Mouse (Mus musculus) urinary bladder, postnatal 4 days (tissue): ENCODE results near the gene Lgals8.
"Not testable (repeated sequence)": the region's sequence is repeated elsewhere in the genome, so short reads cannot be mapped to it uniquely, and the experiment has no call there.

Experiments
- DNase-seq, 2 experiments: peaks; one replicate each; pipeline ENCODE4 v3.0.0; 2021 to 2022; ENCODE audit warnings: low spot score in 2 of 2

Gene Lgals8

GRCm38 (mm10) chr13:12464844-12465243 lies at the start of gene Lgals8:
TSS of gene Lgals8 (minus strand) at chr13:12464944.
- no peak for DNase-seq

DNA sequence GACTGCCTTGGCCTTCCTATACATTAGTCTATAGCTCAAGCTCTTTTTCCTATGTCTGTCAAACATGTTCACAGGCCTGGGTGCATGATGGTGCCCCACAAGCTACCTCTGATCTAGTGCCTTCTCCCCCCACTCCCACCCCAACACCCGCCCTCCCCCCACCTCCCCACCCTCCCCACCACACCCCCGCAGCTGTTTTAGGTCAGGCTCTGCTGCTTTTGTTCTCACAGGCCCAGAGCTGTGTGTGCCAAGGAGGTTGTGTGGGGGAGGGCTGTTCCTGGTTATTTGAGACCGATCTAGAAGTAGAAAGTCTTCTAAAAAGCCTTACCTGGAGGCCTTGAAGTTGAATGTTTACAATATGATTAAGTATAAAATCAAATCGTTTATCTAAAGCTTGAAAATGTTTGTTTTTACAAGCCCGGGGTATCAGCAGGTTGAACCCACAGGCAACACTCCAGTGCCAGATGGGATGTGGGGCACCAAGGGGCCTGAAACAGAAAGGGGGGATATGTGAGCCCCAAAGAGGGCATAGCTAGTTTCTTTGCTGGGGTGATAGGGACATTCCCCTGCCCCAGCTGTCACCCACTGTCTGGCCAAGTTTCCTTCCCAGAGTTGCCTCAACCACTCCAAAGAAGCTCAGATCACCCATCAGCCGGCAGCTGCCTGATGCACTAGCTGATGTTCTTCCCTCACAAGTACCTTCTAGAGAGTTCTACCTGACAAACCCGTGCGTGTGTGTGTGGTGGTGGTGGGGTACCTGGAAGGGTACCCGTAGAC lies 46.6 kb upstream of the Lgals8 start:
- DNase-seq = no peak

GRCm38 (mm10) chr13:12510032-12510431 lies 45.3 kb upstream of the Lgals8 start:
- no peak for DNase-seq

DNA sequence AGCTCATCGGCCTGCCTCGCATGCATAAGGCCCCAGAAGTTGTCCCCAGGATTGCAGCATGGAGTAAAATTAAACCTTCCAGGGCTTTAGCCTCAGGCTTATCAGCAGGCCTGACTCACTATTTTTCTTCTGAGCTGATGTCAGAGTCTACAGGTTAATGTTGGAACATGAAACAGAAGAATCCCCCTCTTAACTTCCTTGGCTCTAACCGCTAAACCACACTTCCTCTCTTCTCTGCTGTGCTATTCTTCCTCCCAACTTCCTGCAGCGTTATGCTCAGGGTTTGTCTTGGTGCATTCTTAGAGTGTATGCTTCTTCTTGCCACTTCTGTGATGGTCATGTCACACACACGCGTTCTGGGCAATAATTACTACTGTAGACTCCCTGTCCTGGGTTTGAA lies 42.7 kb upstream of the Lgals8 start:
- no peak for DNase-seq

DNA sequence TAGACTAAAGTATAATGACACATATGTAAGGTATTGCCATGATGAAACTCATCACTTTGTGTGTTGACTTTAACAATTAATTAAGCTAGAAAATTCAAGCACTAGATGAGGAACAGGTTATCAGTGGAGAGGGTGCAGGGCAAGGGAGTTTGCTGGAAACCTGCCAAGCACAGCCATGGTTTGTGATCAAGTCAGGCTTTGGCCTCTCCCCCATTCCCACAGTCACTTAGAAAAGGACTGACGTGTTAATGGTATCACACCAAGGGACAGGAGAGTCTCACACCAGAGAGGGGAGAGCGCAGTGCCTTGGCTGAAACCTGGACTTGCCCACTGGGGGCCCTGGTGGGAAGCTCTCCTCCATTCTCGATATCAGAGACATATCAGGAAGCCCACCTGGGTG lies 40.6 kb upstream of the Lgals8 start:
- no peak for DNase-seq

- no peak for DNase-seq
These were observed 38.6 kb upstream of the Lgals8 start for GRCm38 (mm10) chr13:12503238-12503751.

DNA sequence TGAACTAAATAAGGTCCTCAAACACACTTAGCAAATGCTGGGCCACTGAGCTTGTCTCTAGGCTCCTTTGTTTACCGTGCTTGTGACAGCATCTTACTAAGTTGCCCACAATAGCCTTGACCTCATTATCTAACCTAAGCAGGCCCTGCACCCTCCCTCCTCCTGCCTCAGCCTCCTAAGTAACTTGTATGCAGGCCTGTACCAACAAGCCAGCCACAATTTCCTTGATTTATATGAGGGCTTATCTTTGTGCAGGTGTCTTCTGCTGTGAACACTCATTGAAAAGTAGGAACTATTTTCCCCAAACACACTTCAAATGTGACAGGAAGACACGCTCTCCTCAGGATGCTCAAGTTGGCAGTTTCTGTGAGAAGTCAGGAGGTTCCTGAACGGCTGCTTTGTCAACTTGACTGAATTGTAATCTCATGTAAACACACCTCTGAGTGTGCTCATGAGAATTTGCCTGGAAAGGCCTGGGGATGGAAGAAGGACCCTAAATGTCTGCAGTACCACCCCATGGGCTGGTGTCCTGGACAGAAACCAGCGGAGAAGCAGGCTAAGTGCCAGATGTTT lies 38.0 kb upstream of the Lgals8 start:
- DNase-seq = no peak

DNA sequence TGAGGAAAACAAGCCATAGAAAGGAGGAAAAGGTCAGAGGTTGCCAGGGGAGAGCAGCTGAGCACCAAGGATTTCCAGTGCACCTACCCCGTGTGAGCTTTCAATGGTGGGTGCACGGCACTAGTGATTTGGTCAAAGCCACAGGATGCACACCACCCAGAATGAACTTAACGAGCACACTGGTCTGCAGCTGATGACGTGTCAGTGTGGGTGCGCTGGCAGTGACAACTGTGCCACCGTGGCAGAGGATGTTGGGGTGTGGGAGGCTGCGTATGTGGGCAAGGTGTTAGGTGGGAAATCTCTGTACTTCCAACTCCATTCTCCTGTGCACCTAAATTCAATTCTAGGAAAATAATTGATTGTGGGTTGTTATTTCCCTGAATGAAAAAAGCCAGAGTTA lies 34.4 kb upstream of the Lgals8 start:
- no peak for DNase-seq

GRCm38 (mm10) chr13:12497809-12498208 lies 33.1 kb upstream of the Lgals8 start:
- no peak for DNase-seq

DNA sequence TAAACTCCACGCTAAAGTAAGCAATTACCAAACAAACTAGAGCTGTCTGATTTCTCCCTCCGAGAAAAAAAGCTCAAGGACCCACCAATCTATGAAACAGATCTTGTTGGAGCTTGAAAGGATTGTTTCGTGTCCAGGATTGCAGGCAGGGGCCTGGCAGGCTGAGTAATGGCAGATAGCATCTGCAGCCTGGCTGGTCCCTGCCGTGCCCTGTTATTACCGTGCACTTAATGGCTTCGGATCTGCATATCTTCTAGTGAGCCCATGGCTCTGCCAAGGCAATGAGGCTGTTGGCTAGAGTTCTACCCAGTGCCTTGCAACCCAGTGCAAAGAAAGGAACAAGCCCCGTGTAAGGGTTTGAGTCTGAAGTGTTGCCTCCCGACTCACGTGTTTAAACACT lies 30.0 kb upstream of the Lgals8 start:
- peak in 1 of 2 experiments; percentile 21 for DNase-seq

DNA sequence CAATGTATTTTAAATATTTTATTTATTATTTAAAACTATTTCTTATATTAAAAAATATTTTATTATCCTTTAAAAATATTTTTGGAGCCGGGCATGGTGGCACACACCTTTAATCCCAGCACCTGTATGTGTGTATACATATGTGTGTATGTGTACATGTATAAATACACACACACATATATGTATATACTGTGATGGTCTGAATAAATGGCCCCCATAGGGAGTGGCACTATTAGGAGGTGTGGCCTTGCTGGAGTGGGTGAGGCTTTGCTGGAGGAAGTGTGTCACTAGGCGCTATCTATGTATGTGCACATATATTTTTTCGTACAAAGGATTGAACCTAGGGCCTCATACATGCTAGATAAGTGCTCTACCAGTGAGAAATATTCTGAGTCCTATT lies 27.8 kb upstream of the Lgals8 start:
- no peak for DNase-seq

DNA sequence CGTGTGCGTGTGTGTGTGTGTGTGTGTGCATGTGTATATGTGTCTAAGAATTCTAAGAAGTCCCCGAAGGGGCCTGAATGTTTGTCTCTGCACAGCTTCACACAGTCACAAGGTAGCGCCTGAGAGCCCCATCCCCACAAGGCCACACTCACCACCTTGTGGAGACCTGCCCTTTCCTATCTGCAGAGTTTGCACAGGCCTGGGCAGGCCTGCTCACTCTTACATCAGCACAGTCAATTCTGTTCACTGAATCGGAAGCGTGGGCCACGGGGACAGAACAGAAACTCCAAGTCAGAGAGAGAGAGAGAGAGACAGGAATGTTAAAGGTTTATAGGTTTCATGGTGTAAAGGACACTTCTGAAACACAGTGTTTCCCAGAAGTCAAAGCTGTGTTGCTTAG lies 20.9 kb upstream of the Lgals8 start:
- peak in 1 of 2 experiments; percentile 38 for DNase-seq

- DNase-seq = no peak
These were observed 20.5 kb upstream of the Lgals8 start for GRCm38 (mm10) chr13:12485197-12485596.

GRCm38 (mm10) chr13:12479802-12480201 lies 15.1 kb upstream of the Lgals8 start:
- no peak for DNase-seq

DNA sequence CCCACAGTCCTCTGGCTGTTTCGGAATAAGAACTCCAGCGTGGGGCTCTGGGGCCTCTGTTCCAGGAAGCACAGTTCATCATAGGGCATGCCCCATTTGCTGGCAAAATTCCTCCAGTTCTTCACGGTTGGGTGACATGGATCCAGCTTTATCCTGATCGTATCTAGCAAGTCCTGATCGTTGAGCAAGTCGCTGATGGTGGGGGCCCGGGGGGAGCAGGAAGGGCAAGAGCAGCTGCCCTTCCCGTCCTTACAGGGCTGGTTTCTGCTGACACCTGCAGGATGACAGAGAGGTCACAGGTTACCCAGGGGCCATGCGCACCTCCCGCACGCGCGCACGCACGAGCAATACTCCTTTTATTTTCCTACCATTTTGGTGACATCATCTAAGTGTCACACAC lies 13.6 kb upstream of the Lgals8 start:
- no peak for DNase-seq

DNA sequence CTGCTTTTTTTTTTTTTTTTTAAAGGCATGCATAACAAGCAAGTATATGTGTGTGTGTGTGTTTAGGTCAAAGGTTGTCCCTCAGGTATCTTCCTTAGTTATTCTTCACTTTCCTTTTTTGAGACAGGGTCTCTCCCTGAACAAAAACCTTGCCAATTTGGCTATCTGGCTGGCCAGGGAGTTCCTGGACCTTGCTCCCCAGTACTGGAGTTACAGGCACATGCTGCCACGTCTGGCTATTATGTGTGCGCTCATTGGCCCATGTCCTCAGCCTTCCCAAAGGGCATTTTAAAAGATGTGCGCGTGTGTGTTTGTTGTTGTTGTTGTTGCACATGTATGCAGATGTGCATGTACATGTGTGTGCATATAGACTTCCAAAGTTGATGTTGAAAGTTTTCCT lies 12.1 kb upstream of the Lgals8 start:
- DNase-seq = no peak

GRCm38 (mm10) chr13:12475239-12475638 lies 10.5 kb upstream of the Lgals8 start:
- DNase-seq = no peak

DNA sequence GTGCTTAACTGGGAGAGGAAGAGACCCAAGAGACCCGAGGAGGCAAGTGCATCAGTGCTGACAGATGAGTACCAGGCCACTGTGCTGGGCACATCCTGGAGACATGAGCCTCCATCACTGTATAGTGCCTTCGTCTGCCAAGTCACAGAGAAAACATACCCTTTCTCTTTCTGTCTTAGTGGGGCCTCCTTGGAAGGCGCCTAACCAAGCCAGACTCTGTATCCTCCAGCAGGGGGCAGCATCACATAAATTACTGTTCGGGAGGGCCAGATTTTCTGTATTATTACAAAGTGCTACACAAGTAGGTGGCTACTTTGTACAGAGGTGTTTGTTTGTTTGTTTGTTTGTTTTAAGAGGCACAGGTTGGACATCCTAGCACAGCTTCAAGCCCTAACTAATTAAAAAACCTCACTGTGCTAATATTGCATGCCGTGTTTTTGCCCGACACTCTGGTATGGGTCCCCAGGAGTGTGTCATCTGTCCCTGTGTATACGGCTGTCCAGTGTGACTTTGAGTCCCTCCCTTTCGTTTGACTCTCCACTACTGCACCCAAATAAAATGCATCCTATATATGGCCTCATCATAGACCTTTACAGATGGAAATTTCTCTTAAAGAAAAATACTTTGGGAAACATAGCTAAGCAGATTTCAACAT lies 9.1 kb upstream of the Lgals8 start:
- DNase-seq = peak; percentile 55 to 78

GRCm38 (mm10) chr13:12468488-12468887 lies 3.7 kb upstream of the Lgals8 start:
- no peak for DNase-seq

DNA sequence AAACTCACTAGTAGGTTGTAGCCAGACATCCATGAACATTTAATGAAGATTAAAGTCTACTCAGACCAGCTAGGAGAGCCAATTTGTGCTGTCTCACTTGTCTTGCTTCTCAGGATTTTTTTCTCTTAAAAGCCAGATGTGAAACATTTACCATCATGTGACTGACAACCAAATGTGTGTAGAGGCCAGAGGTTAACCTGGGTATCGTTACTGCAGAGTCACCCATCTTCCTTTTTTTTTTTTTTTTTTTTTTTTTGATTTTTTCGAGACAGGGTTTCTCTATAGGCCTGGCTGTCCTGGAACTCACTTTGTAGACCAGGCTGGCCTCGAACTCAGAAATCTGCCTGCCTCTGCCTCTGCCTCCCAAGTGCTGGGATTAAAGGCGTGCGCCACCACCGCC lies 585 bp downstream of the Lgals8 start:
- DNase-seq = not testable (repeated sequence)

- DNase-seq = no peak
These were observed 2.1 kb downstream of the Lgals8 start for GRCm38 (mm10) chr13:12462623-12463022.

DNA sequence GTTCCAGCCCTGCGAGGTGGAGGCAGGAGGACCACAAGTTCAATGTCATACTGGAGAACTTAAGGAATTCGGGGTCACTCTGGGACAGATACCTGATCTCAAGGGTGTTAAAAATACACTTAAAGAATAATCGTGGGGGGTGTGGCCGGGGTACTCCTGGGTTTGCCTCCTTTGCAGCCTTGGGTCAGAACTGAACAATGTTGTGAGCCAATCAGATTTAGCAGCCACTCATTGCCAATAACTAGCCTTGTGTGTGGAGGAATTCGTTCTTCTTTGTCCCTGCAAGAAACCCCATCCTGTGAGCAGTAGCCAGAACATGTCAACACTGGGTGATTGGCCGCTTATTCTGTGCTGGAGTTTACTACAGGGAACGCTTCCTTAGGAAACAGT lies 3.0 kb downstream of the Lgals8 start:
- no peak for DNase-seq
